ENCODE assay signal across 9 mouse cellular contexts in the genomic region with DNA sequence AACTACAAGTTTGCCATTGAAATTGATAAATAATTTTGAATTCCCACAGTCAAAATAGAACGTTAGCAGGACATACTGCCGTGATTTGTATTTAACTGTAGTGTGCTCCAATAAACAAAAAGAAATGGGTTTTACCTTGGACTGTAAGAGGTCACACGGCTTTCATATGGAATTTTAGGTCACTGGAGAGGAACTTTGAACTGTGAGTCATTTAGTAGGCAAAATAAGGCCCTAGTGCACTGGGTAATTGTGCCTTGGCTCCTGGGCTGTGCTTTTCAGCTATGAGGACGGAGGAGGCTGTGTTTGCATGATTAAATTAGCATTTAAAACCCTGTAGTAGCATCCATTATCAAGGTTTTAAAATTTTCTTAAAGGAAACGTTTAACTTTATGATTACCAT. TPM values are rescaled to one million over a fixed set of nuclear protein-coding genes. Genes with fewer than 3 reads are reported as not detected.
DNase-seq lines count a peak whose midpoint lies in the region; ATAC-seq lines count a peak whose summit lies in the region.
"Had no signal": no experiment of that assay in that cellular context is flagged by ENCODE, and none has a peak within 500 bp of the region (broad histone marks: within the 10 kb centered on the region; RNA-seq: fewer than 3 reads in every experiment).

No protein-coding gene starts in this region.

- WGBS in kidney, embryonic 14.5 days: 31% methylated on average over 5 of the region's 5 CpGs
- WGBS in hindbrain, embryonic 14.5 days: 19% methylated on average over 5 of the region's 5 CpGs
- WGBS in midbrain, embryonic 12.5 days: 23% methylated on average over 5 of the region's 5 CpGs

- peak overlapping the region; percentile 99; the same call in 1 of the 2 replicates for H3K4me2 ChIP-seq in kidney, embryonic 14.5 days (replicated peaks; ENCODE audit: low read depth, low read length)
- peak overlapping the region; percentile 68 for H3K4me2 ChIP-seq in hindbrain, embryonic 14.5 days (replicated peaks)
- H3K4me2 ChIP-seq in midbrain, embryonic 12.5 days (replicated peaks): peak overlapping the region; percentile 80

- H3K9me3 ChIP-seq in kidney, embryonic 14.5 days (ENCODE audit: control insufficient read depth, low read length): no peaks in the 10 kb centered on the region
- no peaks in the 10 kb centered on the region for H3K9me3 ChIP-seq in hindbrain, embryonic 14.5 days (ENCODE audit: control insufficient read depth, low read length)
- H3K9me3 ChIP-seq in midbrain, embryonic 12.5 days: no peaks in the 10 kb centered on the region

- DNase-seq in kidney, adult 18-20 months: no peak
- no peak for DNase-seq in hindbrain, embryonic 14.5 days (ENCODE audit: low spot score)
- DNase-seq in right cerebral cortex, postnatal 10 days (ENCODE audit: low spot score in 2 of 2): no peak
- DNase-seq in left cerebral cortex, adult 11 months (ENCODE audit: low spot score): no peak
- DNase-seq in layer of hippocampus, postnatal 25 days (ENCODE audit: extremely low spot score in 1 of 2, low spot score in 1 of 2): no peak
- DNase-seq: right cerebral cortex, postnatal 14 days had no signal

- peaks cover 14% of the 10 kb centered on the region for H3K27me3 ChIP-seq in kidney, embryonic 14.5 days (ENCODE audit: control insufficient read depth, insufficient read depth, low read length)
- H3K27me3 ChIP-seq in hindbrain, embryonic 14.5 days (ENCODE audit: control insufficient read depth, insufficient read depth, low read length): no peaks in the 10 kb centered on the region
- no peaks in the 10 kb centered on the region for H3K27me3 ChIP-seq in midbrain, embryonic 12.5 days

- H3K27ac ChIP-seq in kidney, embryonic 14.5 days (ENCODE audit: low read depth, low read length): no peak overlapping the region
- H3K27ac ChIP-seq in brown adipose tissue, adult 24 weeks (replicated peaks; ENCODE audit: low read depth, low read length): no peak overlapping the region
- peak overlapping the region; percentile 100 for H3K27ac ChIP-seq in hindbrain, embryonic 14.5 days
- no peak overlapping the region for H3K27ac ChIP-seq in midbrain, embryonic 12.5 days (replicated peaks)

- no peaks in the 10 kb centered on the region for H3K4me1 ChIP-seq in kidney, embryonic 14.5 days (ENCODE audit: control insufficient read depth, insufficient read depth, low read length)
- no peaks in the 10 kb centered on the region for H3K4me1 ChIP-seq in brown adipose tissue, adult 24 weeks (ENCODE audit: control insufficient read depth, insufficient read depth, insufficient read length, low read length)
- peaks cover 30% of the 10 kb centered on the region for H3K4me1 ChIP-seq in hindbrain, embryonic 14.5 days (replicated peaks; ENCODE audit: control insufficient read depth, insufficient read depth, low read length)
- peaks cover 10% of the 10 kb centered on the region; the same call in 1 of the 2 replicates for H3K4me1 ChIP-seq in midbrain, embryonic 12.5 days

- no peak for ATAC-seq in kidney, embryonic 14.5 days (ENCODE audit: low FRiP score, low TSS enrichment)
- ATAC-seq in hindbrain, embryonic 14.5 days (ENCODE audit: low FRiP score): no peak
- no peak for ATAC-seq in midbrain, embryonic 12.5 days (ENCODE audit: low FRiP score, low read depth)

- H3K9ac ChIP-seq in kidney, embryonic 14.5 days (ENCODE audit: low read depth, low read length): no peak overlapping the region
- H3K9ac ChIP-seq in hindbrain, embryonic 14.5 days: peak overlapping the region; percentile 100
- H3K9ac ChIP-seq in midbrain, embryonic 12.5 days (replicated peaks): 0 out of 2 replicates have a peak overlapping the region, but pooled peaks have one; percentile 46

- peak overlapping the region; percentile 78; the same call in 1 of the 2 replicates for H3K4me3 ChIP-seq in kidney, embryonic 14.5 days (ENCODE audit: low read length)
- peak overlapping the region; percentile 37; the same call in 1 of the 2 replicates for H3K4me3 ChIP-seq in brown adipose tissue, adult 24 weeks (ENCODE audit: insufficient read depth, low read depth, low read length)
- H3K4me3 ChIP-seq in hindbrain, embryonic 14.5 days (replicated peaks; ENCODE audit: low read length): peak overlapping the region; percentile 100
- H3K4me3 ChIP-seq in midbrain, embryonic 12.5 days: peak overlapping the region; percentile 94

- no peaks in the 10 kb centered on the region for H3K36me3 ChIP-seq in kidney, embryonic 14.5 days (ENCODE audit: control insufficient read depth, insufficient read depth, low read length)
- peaks cover 12% of the 10 kb centered on the region for H3K36me3 ChIP-seq in hindbrain, embryonic 14.5 days (replicated peaks; ENCODE audit: control insufficient read depth, insufficient read depth)
- no peaks in the 10 kb centered on the region for H3K36me3 ChIP-seq in midbrain, embryonic 12.5 days

RNA-seq across cellular contexts. Expression of a gene that starts 3.0 kb away (rescaled TPM):
- polyA plus RNA-seq in kidney, embryonic 14.5 days (2014; fragmentation: Nextera tagmentation; extraction: Ambion mirVana): 0.60 and 1.1 TPM in 2 replicates
- polyA plus RNA-seq in brown adipose tissue, adult 24 weeks (2012; ENCODE audit: insufficient read depth, insufficient read length, missing spikeins): 6.6 and 7.6 TPM in 2 replicates
- 25.6 and 27.6 TPM in 2 replicates for polyA plus RNA-seq in hindbrain, embryonic 14.5 days (2014; fragmentation: Nextera tagmentation; extraction: Ambion mirVana)
- 9.5 and 9.8 TPM in 2 replicates for polyA plus RNA-seq in midbrain, embryonic 12.5 days (2016; fragmentation: Nextera tagmentation; extraction: Ambion mirVana)
- total RNA-seq in layer of hippocampus, postnatal 25 days (2021): 10 to 100 TPM; 41.5 to 50.8 TPM

Comparison
In these comparisons a context has a peak if more than half of its experiments do, and no peak if none do; other contexts are left out.
1. H3K4me3 ChIP-seq: peak in every context shown above with its lines; median percentile 100 in hindbrain, embryonic 14.5 days; 94 in midbrain, embryonic 12.5 days; 78 in kidney, embryonic 14.5 days; 37 in brown adipose tissue, adult 24 weeks.